Mouse (Mus musculus) ovary, adult 10 weeks (tissue): ENCODE data around the gene Dock11. TPM values are rescaled to one million over a fixed set of nuclear protein-coding genes. Genes with fewer than 3 reads are reported as not detected.

Experiments
- polyA plus RNA-seq: library from polyadenylated mRNA; stranded (reverse); fragments of 350-450 nt; fragmentation: Illumina TruSeq; extraction: RNeasy Lipid Tissue Mini Kit (QIAGEN cat#74804); gene quantifications from one replicate; pipeline ENCODE4 v1.2.3, GENCODE M21; 2014

The Dock11 gene
- polyA plus RNA-seq = 28.6 TPM

GRCm38 (mm10) chrX:35888087-35888895 lies at the start of gene Dock11:
TSS of gene Dock11 (plus strand) at chrX:35888832.

DNA sequence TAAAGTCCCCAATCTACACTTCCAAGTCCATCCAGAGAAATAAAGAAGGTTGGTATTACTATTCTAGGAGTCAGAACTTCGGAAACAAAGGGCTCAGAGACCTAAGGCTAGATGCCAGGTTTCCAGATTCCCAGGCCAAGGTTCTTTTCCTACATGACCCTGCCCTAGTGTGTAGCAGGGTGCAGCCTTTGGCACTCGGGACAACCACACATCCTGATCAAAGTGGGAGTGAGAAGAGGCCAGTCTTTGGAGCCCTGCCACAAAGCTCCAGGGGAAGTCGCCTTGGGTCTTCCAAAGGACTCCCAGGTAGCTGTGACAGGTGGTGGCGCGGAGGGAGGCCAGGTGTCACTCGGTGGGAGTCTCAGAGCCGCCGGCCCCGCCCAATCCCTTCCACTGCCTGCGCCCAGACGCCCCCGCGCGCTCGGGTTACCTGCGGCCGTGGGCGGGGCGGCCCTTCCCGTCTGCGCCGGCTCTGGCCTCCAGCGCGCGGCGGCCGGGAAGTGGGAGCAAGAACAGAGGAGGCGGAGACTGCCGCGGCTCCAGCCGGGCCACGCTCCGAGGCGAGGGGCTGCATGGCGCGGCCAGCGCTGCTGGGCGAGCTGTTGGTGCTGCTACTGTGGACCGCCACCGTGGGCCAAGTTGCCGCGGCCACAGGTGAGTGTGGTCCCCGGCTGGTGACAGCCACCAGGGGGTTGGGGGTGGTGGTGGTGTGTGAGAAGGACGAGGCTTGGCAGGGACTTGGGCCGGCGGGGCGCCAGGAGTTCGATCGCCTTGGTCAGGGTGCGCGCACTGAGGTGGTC lies 223.2 kb downstream of the Dock11 start, which contains the start of gene Il13ra1:
Gene Il13ra1 (plus strand): TSS at position 489 of the 800 bp plus-strand sequence.

Other genes with a start within 250 kb of the Dock11 start
- gene Il13ra1, start 223.3 kb downstream of the Dock11 start, polyA plus RNA-seq = 107 TPM